Mouse (Mus musculus) adrenal gland, postnatal 4 days (tissue): Measurements from ENCODE around the gene Sfxn4. TPM values are rescaled to one million over a fixed set of nuclear protein-coding genes. Genes with fewer than 3 reads are reported as not detected.

ENCODE experiments used
- total RNA-seq, 2 experiments: library from RNA; stranded (reverse); gene quantifications; 2 replicates each; pipeline ENCODE4 v1.2.3; 2021

Gene Sfxn4
- total RNA-seq, 2 experiments from 2014 or later, result 6.4 to 6.7 TPM

Other genes with a start within 250 kb of the Sfxn4 start
- 1 to 10 TPM; 1.6 to 2.4 TPM for gene Nanos1, start 105.5 kb downstream of the Sfxn4 start, total RNA-seq
- 100 to 1,000 TPM; 168 to 173 TPM for gene Eif3a, start 70.8 kb downstream of the Sfxn4 start, total RNA-seq
- 10 to 100 TPM; 32.9 to 34.7 TPM for gene Fam45a, start 49.9 kb downstream of the Sfxn4 start, total RNA-seq
- 100 to 1,000 TPM; 367 to 384 TPM for gene Prdx3, start 13.1 kb upstream of the Sfxn4 start, total RNA-seq
- gene Grk5, start 28.3 kb upstream of the Sfxn4 start, total RNA-seq, result 10 to 100 TPM; 11.0 to 11.3 TPM